ENCODE assay signal across 24 mouse cellular contexts in genomic region chr3:69555511-69555910, GRCm38 (mm10). TPM values are rescaled to one million over a fixed set of nuclear protein-coding genes. Genes with fewer than 3 reads are reported as not detected.
DNase-seq lines count a peak whose midpoint lies in the region; ATAC-seq and TF ChIP-seq lines count a peak whose summit lies in the region.
"Had no signal": no experiment of that assay in that cellular context is flagged by ENCODE, and none has a peak within 500 bp of the region (broad histone marks: within the 10 kb centered on the region; RNA-seq: fewer than 3 reads in every experiment).

No protein-coding gene starts in this region.

- peak; percentile 47 to 60 for DNase-seq in adrenal gland, postnatal 36 days
- DNase-seq in adrenal gland, postnatal 14 days: no peak
- DNase-seq in heart, embryonic 10.5 days (ENCODE audit: low spot score): no peak
- DNase-seq in heart, postnatal 10 days: no peak
- peak; percentile 47 for DNase-seq in midbrain, embryonic 11.5 days (ENCODE audit: low spot score, missing footprints)
- no peak for DNase-seq in midbrain, postnatal 0 days (ENCODE audit: low spot score)
- peak; percentile 53 to 64 for DNase-seq in cerebellum, postnatal 25 days
- DNase-seq: gastrocnemius, postnatal 36 days; heart, adult 18-20 months; right cerebral cortex, postnatal 4 days had no signal

- intact Hi-C loops in heart, postnatal 10 days (cut with DNase I): no loop called here

- H3K4me2 ChIP-seq in midbrain, embryonic 11.5 days: no peak overlapping the region
- no peak overlapping the region for H3K4me2 ChIP-seq in midbrain, postnatal 0 days (ENCODE audit: low read depth, low read length, poor library complexity, severe bottlenecking)
- H3K4me2 ChIP-seq: embryonic facial prominence, embryonic 13.5 days; forebrain, embryonic 15.5 days; heart, embryonic 12.5 days; hindbrain, embryonic 15.5 days; kidney, embryonic 15.5 days; limb, embryonic 13.5 days; lung, embryonic 15.5 days; neural tube, embryonic 12.5 days had no signal

- no peak for TF ChIP-seq CTCF in midbrain, postnatal 0 days (IDR thresholded peaks at IDR 0.05)

- 84% methylated on average over 6 of the region's 6 CpGs for WGBS in heart, embryonic 10.5 days
- 94% methylated on average over 6 of the region's 6 CpGs for WGBS in midbrain, embryonic 11.5 days
- 89% methylated on average over 6 of the region's 6 CpGs for WGBS in midbrain, postnatal 0 days

- no peaks in the 10 kb centered on the region for H3K27me3 ChIP-seq in heart, embryonic 10.5 days (ENCODE audit: insufficient read depth, poor library complexity, severe bottlenecking)
- H3K27me3 ChIP-seq in midbrain, embryonic 11.5 days (ENCODE audit: control insufficient read depth, insufficient read depth, low read length): no peaks in the 10 kb centered on the region
- no peaks in the 10 kb centered on the region for H3K27me3 ChIP-seq in midbrain, postnatal 0 days (ENCODE audit: insufficient read depth, low read length)
- H3K27me3 ChIP-seq: embryonic facial prominence, embryonic 13.5 days; forebrain, embryonic 15.5 days; heart, embryonic 12.5 days; hindbrain, embryonic 15.5 days; kidney, embryonic 15.5 days; limb, embryonic 13.5 days; lung, embryonic 15.5 days; neural tube, embryonic 12.5 days had no signal

- H3K36me3 ChIP-seq in heart, embryonic 10.5 days: no peaks in the 10 kb centered on the region
- no peaks in the 10 kb centered on the region for H3K36me3 ChIP-seq in midbrain, embryonic 11.5 days (ENCODE audit: control insufficient read depth, insufficient read depth, low read length)
- H3K36me3 ChIP-seq in midbrain, postnatal 0 days (ENCODE audit: insufficient read depth, low read length): peaks cover 5% of the 10 kb centered on the region; the same call in 1 of the 2 replicates
- H3K36me3 ChIP-seq: embryonic facial prominence, embryonic 13.5 days; hindbrain, embryonic 15.5 days; kidney, embryonic 15.5 days; lung, embryonic 15.5 days had no signal

- no peak for ATAC-seq in midbrain, embryonic 11.5 days (ENCODE audit: low FRiP score)
- no peak for ATAC-seq in midbrain, postnatal 0 days (ENCODE audit: low FRiP score)
- no peak for ATAC-seq in CD4-positive, CD25-positive, alpha-beta regulatory T cell, adult 4 months
- ATAC-seq: forebrain, embryonic 15.5 days; midbrain, embryonic 16.5 days had no signal

- H3K9ac ChIP-seq in midbrain, embryonic 11.5 days (ENCODE audit: low read length): no peak overlapping the region
- no peak overlapping the region for H3K9ac ChIP-seq in midbrain, postnatal 0 days (replicated peaks; ENCODE audit: low read length, poor library complexity, severe bottlenecking)
- H3K9ac ChIP-seq: embryonic facial prominence, embryonic 13.5 days; forebrain, embryonic 15.5 days; heart, embryonic 12.5 days; hindbrain, embryonic 15.5 days; kidney, embryonic 15.5 days; limb, embryonic 13.5 days; liver, embryonic 14.5 days; lung, embryonic 15.5 days; neural tube, embryonic 12.5 days had no signal

- H3K4me1 ChIP-seq in heart, embryonic 10.5 days: peaks cover 11% of the 10 kb centered on the region; the same call in 1 of the 2 replicates
- H3K4me1 ChIP-seq in midbrain, embryonic 11.5 days (ENCODE audit: control insufficient read depth, insufficient read depth, low read length): no peaks in the 10 kb centered on the region
- H3K4me1 ChIP-seq in midbrain, postnatal 0 days (ENCODE audit: insufficient read depth, low read length): no peaks in the 10 kb centered on the region
- H3K4me1 ChIP-seq: neural tube, embryonic 12.5 days had no signal

- no peaks in the 10 kb centered on the region for H3K9me3 ChIP-seq in heart, embryonic 10.5 days
- H3K9me3 ChIP-seq in midbrain, embryonic 11.5 days (ENCODE audit: control insufficient read depth, low read length): no peaks in the 10 kb centered on the region
- no peaks in the 10 kb centered on the region for H3K9me3 ChIP-seq in midbrain, postnatal 0 days (ENCODE audit: low read length)
- H3K9me3 ChIP-seq: embryonic facial prominence, embryonic 13.5 days; forebrain, embryonic 10.5 days; forebrain, embryonic 15.5 days; heart, embryonic 12.5 days; hindbrain, embryonic 15.5 days; kidney, embryonic 15.5 days; limb, embryonic 13.5 days; lung, embryonic 15.5 days; midbrain, embryonic 10.5 days; neural tube, embryonic 12.5 days had no signal

- no peak overlapping the region for H3K4me3 ChIP-seq in heart, embryonic 10.5 days
- no peak overlapping the region for H3K4me3 ChIP-seq in midbrain, embryonic 11.5 days (ENCODE audit: low read depth, low read length)
- no peak overlapping the region for H3K4me3 ChIP-seq in midbrain, postnatal 0 days (ENCODE audit: low read depth, low read length)
- H3K4me3 ChIP-seq: embryonic facial prominence, embryonic 13.5 days; forebrain, embryonic 10.5 days; forebrain, embryonic 15.5 days; heart, embryonic 12.5 days; hindbrain, embryonic 15.5 days; kidney, embryonic 15.5 days; limb, embryonic 13.5 days; lung, embryonic 15.5 days; midbrain, embryonic 10.5 days; myocyte; neural tube, embryonic 12.5 days had no signal

- H3K27ac ChIP-seq in heart, embryonic 10.5 days: 0 out of 2 replicates have a peak overlapping the region, but pooled peaks have one; percentile 29
- no peak overlapping the region for H3K27ac ChIP-seq in midbrain, embryonic 11.5 days (ENCODE audit: low read depth, low read length)
- no peak overlapping the region for H3K27ac ChIP-seq in midbrain, postnatal 0 days (ENCODE audit: low read depth, low read length)
- H3K27ac ChIP-seq: embryonic facial prominence, embryonic 13.5 days; forebrain, embryonic 10.5 days; forebrain, embryonic 15.5 days; hindbrain, embryonic 15.5 days; kidney, embryonic 15.5 days; limb, embryonic 13.5 days; liver, embryonic 14.5 days; lung, embryonic 15.5 days; midbrain, embryonic 10.5 days; neural tube, embryonic 12.5 days had no signal

RNA-seq across cellular contexts. Expression of gene B3galnt1, which starts 43.2 kb away (rescaled TPM):
- 10 to 100 TPM; 10.8 to 12.7 TPM for total RNA-seq in adrenal gland, postnatal 36 days (2021)
- 13.2 and 16.2 TPM in 2 replicates for total RNA-seq in adrenal gland, postnatal 14 days (2021)
- polyA plus RNA-seq in heart, embryonic 10.5 days (2016; fragmentation: Nextera tagmentation; extraction: Ambion mirVana): 26.5 and 27.7 TPM in 2 replicates
- total RNA-seq in heart, postnatal 10 days (2021): 1 to 10 TPM; 4.4 to 5.0 TPM
- 44.4 and 45.9 TPM in 2 replicates for polyA plus RNA-seq in midbrain, embryonic 11.5 days (2014; fragmentation: Nextera tagmentation; extraction: Ambion mirVana)
- 70.5 and 77.2 TPM in 2 replicates for total RNA-seq in midbrain, postnatal 0 days (2014; rRNA removed)
- polyA plus RNA-seq in midbrain, postnatal 0 days (2015; fragmentation: Nextera tagmentation; extraction: Ambion mirVana): 102 and 106 TPM in 2 replicates
- under 1 TPM in 1 of 2 experiments, not detected in 1; 0.16 TPM for polyA plus RNA-seq in CD4-positive, CD25-positive, alpha-beta regulatory T cell, adult 4 months (2017; shearing (Covaris generic))

Comparison
In these comparisons a context has a peak if more than half of its experiments do, and no peak if none do; other contexts are left out.
1. DNase-seq: peak in adrenal gland, postnatal 36 days (2 of 2), midbrain, embryonic 11.5 days (single experiment) and cerebellum, postnatal 25 days (2 of 2); none in adrenal gland, postnatal 14 days (single experiment), heart, embryonic 10.5 days (single experiment), heart, postnatal 10 days (0 of 2) and midbrain, postnatal 0 days (single experiment).